Mouse (Mus musculus): ENCODE results near the gene Hspa12a. TPM values are rescaled to one million over a fixed set of nuclear protein-coding genes. Genes with fewer than 3 reads are reported as not detected.

Hspa12a gene
- polyA plus RNA-seq (2012; rRNA removed) = 0.28 and 0.36 TPM in 2 replicates

DNA sequence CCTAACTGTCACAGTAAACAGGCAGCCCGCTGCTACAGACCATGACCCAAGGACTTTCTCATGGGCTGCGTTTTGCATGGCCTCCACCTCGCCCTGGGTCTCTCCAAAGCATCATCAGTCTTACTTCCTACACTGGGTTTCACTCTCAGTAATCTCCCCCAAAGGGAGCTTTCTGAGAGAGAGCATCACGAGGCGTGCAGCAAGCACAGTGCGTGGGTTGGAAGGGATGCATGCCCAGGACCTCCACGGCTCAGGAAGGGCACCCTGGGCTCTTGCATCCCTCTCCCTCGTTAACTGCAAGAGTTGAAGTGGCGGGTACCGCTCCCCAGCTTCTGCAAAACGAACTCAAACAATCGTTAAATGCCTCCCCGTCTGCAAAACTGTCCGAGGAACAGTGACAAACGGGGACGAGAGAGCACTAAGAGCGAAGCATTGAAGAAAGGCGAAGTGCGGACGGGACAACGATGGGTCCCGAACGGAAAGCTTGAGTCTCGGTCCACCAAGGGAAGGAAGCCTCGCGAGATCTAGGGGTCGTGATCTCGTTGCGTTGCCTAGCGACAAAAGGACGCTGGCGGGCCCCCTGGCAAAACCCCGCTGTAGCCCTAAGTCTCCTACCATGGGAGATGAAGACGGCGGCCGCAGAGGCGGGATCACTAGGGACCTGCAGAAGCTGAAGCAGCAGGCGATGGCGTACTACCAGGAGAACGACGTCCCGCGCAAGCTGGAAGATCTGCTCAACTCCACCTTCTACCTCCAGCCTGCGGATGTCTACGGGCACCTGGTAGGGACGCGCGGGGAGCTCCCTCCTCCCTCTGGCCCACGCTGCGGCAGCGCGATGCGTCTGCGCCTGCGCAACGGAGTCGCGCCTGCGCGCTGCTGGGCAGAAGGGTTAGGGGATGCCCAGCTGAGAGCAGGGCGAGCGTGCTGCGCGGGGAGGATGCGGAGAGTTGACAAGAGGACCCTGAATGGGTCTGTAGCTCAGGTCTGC lies at the start of gene Hspa12a, which contains the start of gene Eno4:
Gene Hspa12a (minus strand): TSS at position 814 of the 988 bp plus-strand sequence.
Gene Eno4 (plus strand): TSS at position 585 of the 988 bp plus-strand sequence.

DNA sequence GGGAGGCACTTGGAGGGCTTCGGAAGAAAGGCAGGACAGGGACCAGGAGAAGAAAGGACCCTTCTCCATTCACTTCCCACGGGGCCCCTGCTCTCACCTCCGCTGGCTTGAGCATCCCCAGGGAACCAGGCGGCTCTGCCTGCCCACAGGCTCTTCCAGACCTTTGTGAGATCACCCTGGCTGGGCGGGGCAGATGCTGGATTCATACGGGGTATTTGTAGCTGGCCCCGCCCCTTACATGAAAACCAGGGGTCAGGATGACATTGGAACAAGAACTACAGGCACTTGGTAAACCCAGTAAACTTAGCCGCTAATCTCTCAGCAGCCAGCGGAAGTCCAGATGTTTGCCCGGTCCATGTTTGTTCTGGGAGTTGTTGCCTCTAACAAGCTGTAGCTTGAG lies 149.2 kb downstream of the Hspa12a start, which contains the start of gene 1700019N19Rik:
Gene 1700019N19Rik (minus strand): TSS at position 178 of the 400 bp plus-strand sequence.

DNA sequence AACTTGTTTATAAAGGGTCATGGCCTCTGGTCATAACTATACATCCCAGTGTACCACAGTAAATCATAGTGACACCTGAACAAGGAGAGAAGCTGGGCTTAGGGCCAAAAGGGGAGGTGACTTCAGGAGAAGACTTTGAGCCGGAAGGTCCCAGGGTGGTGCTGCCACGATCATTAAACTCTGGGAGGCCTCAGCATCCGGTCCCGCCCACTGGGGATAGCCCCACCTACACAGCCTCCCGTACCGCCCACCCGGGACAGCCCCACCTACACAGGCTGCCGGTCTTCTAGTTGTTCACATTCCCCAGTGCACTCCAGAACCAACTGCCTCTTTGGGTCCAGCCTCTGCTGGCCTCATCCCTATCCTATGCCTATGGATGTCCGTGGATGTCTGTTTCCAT lies 184.0 kb downstream of the Hspa12a start, which contains the start of gene Pnliprp2:
Gene Pnliprp2 (plus strand): TSS at position 297 of the 400 bp plus-strand sequence.

Other genes with a start within 250 kb of the Hspa12a start
- gene Pnliprp1, start 214.8 kb downstream of the Hspa12a start, polyA plus RNA-seq (2012; rRNA removed) = 31.0 and 35.4 TPM in 2 replicates
- 2.3 and 2.6 TPM in 2 replicates for gene Pnliprp2, start 183.9 kb downstream of the Hspa12a start, polyA plus RNA-seq (2012; rRNA removed)
- 0.03 and 0.06 TPM in 2 replicates for gene 1700019N19Rik, start 149.2 kb downstream of the Hspa12a start, polyA plus RNA-seq (2012; rRNA removed)
- 0.05 TPM in 1 of 2 replicates, not detected in the other for gene Eno4, start 229 bp downstream of the Hspa12a start, polyA plus RNA-seq (2012; rRNA removed)
- 0.53 and 0.66 TPM in 2 replicates for gene Shtn1, start 132.4 kb upstream of the Hspa12a start, polyA plus RNA-seq (2012; rRNA removed)
- gene Vax1, start 226.4 kb upstream of the Hspa12a start, polyA plus RNA-seq (2012; rRNA removed) = not detected in 2 replicates

Data from liver, embryonic 14 days (tissue).